Mouse (Mus musculus) neural tube, embryonic 11.5 days (tissue): ENCODE data around the gene Pnpla7. TPM values are rescaled to one million over a fixed set of nuclear protein-coding genes. Genes with fewer than 3 reads are reported as not detected.

Experiments used
- ATAC-seq: fragments of 200-750 bp; cut with Nextera tagmentation; 2 replicates; pipeline ENCODE4 v1.8.0; 2017; ENCODE audit warnings: moderate number of reproducible peaks, mild to moderate bottlenecking, moderate TSS enrichment, moderate library complexity; ENCODE audit not compliant: insufficient read depth, low FRiP score, low TSS enrichment
- DNase-seq: peaks from one replicate; pipeline ENCODE4 v3.0.0-alpha.2; 2015; ENCODE audit warnings: low spot score
- H3K27ac ChIP-seq: fragments of 300-500 bp; sonication (generic); 2 replicates; pipeline ENCODE4 v1.5.1; 2014; ENCODE audit warnings: low read depth, mild to moderate bottlenecking, low read length
- H3K27me3 ChIP-seq: fragments of 300-500 bp; sonication (generic); 2 replicates; pipeline ENCODE4 v1.6.1; 2014; ENCODE audit warnings: mild to moderate bottlenecking, low read length, mixed read lengths; ENCODE audit not compliant: control insufficient read depth, insufficient read depth
- H3K36me3 ChIP-seq: fragments of 300-500 bp; sonication (generic); 2 replicates; pipeline ENCODE4 v1.6.1; 2014; ENCODE audit warnings: mild to moderate bottlenecking, low read length, moderate library complexity, mixed read lengths; ENCODE audit not compliant: control insufficient read depth, insufficient read depth
- H3K4me1 ChIP-seq: fragments of 300-500 bp; sonication (generic); 2 replicates; pipeline ENCODE4 v1.6.1; 2014; ENCODE audit warnings: low read length, mixed read lengths; ENCODE audit not compliant: control insufficient read depth, insufficient read depth
- H3K4me2 ChIP-seq: fragments of 300-500 bp; sonication (generic); 2 replicates; pipeline ENCODE4 v1.6.1; 2014; ENCODE audit warnings: low read depth, mild to moderate bottlenecking, moderate library complexity
- H3K4me3 ChIP-seq: fragments of 300-500 bp; sonication (generic); 2 replicates; pipeline ENCODE4 v1.5.1; 2014; ENCODE audit warnings: low read depth, low read length
- H3K9ac ChIP-seq: fragments of 300-500 bp; sonication (generic); 2 replicates; pipeline ENCODE4 v1.6.1; 2014; ENCODE audit warnings: mild to moderate bottlenecking, low read length
- H3K9me3 ChIP-seq: fragments of 300-500 bp; sonication (generic); 2 replicates; pipeline ENCODE4 v1.6.1; 2016; ENCODE audit warnings: low read length; ENCODE audit not compliant: control insufficient read depth
- WGBS: fragments of 180-500 bp; shearing (Covaris S2); extraction: QIAGEN DNeasy Blood & Tissue Kit; methylation state at CpG from one replicate; pipeline ENCODE4 v1.1.7; 2014; 5-methylcytosine and 5-hydroxymethylcytosine counted together
- polyA plus RNA-seq: library from polyadenylated mRNA; unstranded; fragments of >200 nt; fragmentation: Nextera tagmentation; extraction: Ambion mirVana; gene quantifications from 2 replicates; pipeline ENCODE4 v1.2.1, GENCODE M21; 2014

Pnpla7 gene
- polyA plus RNA-seq, 1 experiment from 2014 or later: 4.3 TPM

DNA sequence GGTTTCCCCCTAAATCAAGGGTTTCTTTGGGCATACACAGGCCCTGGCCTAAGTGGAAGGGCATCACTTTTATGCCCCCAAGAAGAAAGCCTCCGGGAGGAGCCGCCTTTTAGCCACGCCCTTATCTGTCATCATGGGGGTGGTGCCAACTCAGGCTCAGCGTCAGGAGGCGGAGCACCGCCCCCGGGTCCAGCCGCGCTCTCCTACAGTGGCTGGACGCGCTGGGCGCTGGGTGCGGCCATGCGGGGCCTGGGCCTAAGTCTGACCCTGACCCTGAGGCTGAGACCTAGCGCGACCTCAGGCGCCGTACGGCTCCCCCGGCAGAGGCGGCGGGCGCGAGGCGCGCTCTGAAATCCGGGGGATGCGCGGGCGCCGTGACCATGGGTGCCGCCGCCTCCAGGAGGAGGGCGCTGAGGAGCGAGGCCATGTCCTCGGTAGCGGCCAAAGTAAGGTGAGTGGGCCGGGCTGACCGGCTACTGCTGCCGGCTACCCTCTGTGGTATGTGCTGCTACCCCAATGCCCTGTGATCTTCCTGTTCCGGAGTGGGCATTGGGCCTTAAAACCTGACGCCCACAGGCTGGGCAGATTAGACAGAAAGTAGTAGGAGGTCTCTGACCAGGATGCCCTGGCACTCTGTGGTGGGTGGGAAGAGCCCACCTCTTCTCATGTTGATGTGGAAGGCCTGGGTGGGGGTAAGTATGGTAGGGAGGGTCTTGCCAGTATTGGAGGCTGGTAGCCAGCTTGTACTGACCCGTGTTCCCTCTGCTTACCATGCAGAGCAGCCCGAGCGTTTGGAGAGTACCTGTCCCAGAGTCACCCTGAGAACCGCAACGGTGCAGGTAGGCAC lies 78.6 kb downstream of the Pnpla7 start, which contains the start of gene Nsmf:
Gene Nsmf (plus strand): TSS at position 135 of the 847 bp plus-strand sequence.
- 8% methylated on average over 45 of the region's 47 CpGs for WGBS
- no peak within 1 kb of the TSS for H3K27ac ChIP-seq

DNA sequence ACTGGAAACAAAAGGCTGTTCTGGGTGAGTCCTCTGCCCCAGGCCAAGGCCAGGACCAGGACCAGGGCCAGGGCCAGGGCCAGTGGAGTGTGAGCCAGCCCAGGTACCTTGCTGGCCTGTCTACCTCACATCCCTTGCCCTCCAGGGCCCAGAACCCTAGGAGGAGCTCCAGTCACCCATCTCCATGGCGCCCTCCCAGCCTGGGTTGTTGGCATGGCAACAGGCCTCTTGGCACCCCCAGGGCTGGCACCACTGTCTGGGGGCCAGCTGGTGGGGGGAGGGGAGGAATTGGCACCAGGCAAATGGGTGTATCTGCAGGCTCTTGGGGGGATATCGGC lies 79.2 kb downstream of the Pnpla7 start:
- WGBS: 64% methylated on average over 2 of the region's 2 CpGs
- Histone ChIP-seq H3K4me1 (peaks cover 6% of the 10 kb centered on the region), H3K36me3 (0 out of 2 replicates have a peak, but pooled peaks cover 2% of the 10 kb centered on the region), H3K4me3 (peak overlapping the region; percentile 77), H3K9ac (peak overlapping the region; percentile 83), H3K27ac (no peak overlapping the region), H3K9me3 (no peaks in the 10 kb centered on the region), H3K4me2 (peak overlapping the region; percentile 59), H3K27me3 (no peaks in the 10 kb centered on the region)
- DNase-seq (no peak), ATAC-seq (peak; percentile 22)

More for the DNA sequence above, 78.6 kb downstream of the Pnpla7 start, which contains the start of gene Nsmf:
- Histone ChIP-seq H3K9me3 (no peaks in the 10 kb centered on the region), H3K27me3 (no peaks in the 10 kb centered on the region), H3K36me3 (0 out of 2 replicates have a peak, but pooled peaks cover 2% of the 10 kb centered on the region), H3K9ac (peak within 1 kb of the TSS; percentile 83), H3K4me3 (peak within 1 kb of the TSS; percentile 77), H3K4me2 (peak within 1 kb of the TSS; percentile 59), H3K4me1 (peaks cover 6% of the 10 kb centered on the region)
- ATAC-seq: peak; percentile 92
- DNase-seq: peak; percentile 87

DNA sequence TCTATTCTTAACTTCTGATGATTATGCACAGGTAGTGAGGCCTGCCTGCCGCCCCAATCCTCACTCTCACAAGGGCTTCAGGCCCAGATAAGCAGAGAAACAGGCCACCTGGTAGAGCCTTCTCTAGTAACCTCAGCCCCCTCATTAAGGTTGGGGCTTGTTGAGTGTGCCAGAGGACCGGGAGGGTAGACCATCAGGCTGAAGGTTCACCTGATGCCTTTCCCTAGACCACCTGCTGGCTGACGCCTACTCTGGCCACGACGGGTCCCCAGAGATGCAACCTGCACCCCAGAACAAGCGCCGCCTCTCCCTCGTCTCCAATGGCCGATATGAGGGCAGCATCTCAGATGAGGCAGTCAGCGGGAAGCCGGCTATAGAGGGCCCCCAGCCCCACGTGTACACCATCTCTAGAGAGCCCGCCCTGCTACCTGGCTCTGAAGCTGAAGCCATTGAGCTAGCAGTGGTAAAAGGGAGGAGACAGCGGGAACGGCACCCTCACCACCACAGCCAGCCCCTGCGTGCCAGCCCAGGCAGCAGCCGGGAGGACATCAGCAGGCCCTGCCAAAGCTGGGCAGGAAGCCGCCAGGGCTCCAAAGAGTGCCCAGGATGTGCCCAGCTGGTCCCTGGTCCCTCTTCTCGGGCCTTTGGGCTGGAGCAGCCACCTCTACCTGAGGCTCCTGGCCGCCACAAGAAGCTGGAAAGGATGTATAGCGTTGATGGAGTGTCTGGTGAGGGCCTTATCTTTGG lies 79.7 kb downstream of the Pnpla7 start:
- no peak overlapping the region for H3K9ac ChIP-seq
- WGBS: 91% methylated on average over 21 of the region's 21 CpGs
- no peak for ATAC-seq

DNA sequence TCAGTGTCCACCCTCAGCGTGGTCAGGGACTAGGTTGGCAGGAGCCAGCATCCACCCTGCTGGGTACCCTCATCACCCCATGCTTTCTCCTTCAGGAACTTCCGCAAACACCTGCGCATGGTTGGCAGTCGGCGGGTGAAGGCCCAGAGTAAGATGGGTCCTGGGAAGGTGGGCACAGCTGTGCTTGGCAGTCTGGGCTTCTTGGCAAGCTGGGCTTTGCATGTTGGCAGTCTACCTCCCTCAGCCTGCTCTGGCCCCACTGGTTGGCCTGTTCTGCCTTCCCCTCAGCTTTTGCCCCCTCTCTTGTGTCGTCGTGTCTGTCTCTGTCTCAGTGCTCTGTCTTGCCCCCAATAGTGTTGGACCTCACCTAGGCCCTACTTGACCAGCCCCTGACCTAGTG lies 83.1 kb downstream of the Pnpla7 start:
- no peak overlapping the region for H3K4me3 ChIP-seq
- no peak overlapping the region for H3K9ac ChIP-seq
- H3K36me3 ChIP-seq: peaks cover 5% of the 10 kb centered on the region; the same call in 1 of the 2 replicates
- no peaks in the 10 kb centered on the region for H3K27me3 ChIP-seq
- no peak for DNase-seq
- no peak overlapping the region for H3K4me2 ChIP-seq
- H3K27ac ChIP-seq: no peak overlapping the region
- H3K4me1 ChIP-seq: peaks cover 6% of the 10 kb centered on the region
- H3K9me3 ChIP-seq: no peaks in the 10 kb centered on the region
- ATAC-seq: no peak
- WGBS: 90% methylated on average over 7 of the region's 7 CpGs

More for the DNA sequence above, 79.7 kb downstream of the Pnpla7 start:
- H3K27ac ChIP-seq: no peak overlapping the region
- H3K36me3 ChIP-seq: 0 out of 2 replicates have a peak, but pooled peaks cover 2% of the 10 kb centered on the region
- no peak for DNase-seq
- H3K9me3 ChIP-seq: no peaks in the 10 kb centered on the region
- H3K4me2 ChIP-seq: peak overlapping the region; percentile 59
- peaks cover 6% of the 10 kb centered on the region for H3K4me1 ChIP-seq
- no peaks in the 10 kb centered on the region for H3K27me3 ChIP-seq
- H3K4me3 ChIP-seq: no peak overlapping the region

DNA sequence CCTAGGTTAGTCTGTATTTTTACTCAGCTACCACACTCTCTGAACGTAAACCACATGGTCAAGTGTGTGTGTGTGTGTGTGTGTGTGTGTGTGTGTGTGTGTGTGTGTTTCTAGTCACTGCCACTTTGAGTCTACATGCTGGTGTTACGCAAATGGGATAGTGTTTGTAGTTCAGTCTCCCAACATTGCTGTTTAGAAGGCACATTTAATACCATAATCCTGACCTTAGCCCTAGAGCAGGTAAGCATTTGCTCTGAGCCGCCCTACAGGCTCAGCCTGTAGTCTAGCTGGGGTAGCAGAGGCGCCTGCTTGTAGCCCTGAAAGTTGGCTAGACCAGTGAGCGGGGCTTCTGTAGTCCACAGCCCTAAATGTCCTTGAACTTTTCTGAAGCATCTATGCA lies 87.7 kb downstream of the Pnpla7 start:
- no peaks in the 10 kb centered on the region for H3K27me3 ChIP-seq
- no peak overlapping the region for H3K9ac ChIP-seq
- no peak overlapping the region for H3K4me3 ChIP-seq
- 91% methylated on average over 5 of the region's 5 CpGs for WGBS
- no peak overlapping the region for H3K4me2 ChIP-seq
- no peak overlapping the region for H3K27ac ChIP-seq
- no peak for ATAC-seq
- DNase-seq: no peak
- H3K36me3 ChIP-seq: peaks cover 3% of the 10 kb centered on the region; the same call in 1 of the 2 replicates
- no peaks in the 10 kb centered on the region for H3K4me1 ChIP-seq
- H3K9me3 ChIP-seq: no peaks in the 10 kb centered on the region

DNA sequence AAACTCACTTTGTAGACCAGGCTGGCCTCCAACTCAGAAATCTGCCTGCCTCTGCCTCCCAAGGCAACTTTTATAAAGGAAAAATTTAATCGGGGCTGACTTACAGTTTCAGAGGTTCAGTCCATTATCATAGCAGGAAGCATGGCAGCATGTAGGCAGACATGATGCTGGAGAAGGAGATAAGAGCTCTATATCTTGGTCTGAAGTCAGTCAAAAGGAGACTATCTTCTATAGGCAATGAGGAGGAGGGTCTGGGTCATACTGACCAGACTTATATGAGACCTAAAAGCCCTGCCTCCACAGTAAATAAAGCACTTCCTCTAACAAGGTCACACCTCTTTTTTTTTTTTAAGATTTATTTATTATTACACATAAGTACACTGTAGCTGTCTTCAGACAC lies 88.5 kb downstream of the Pnpla7 start:
- no peak overlapping the region for H3K4me2 ChIP-seq
- no peaks in the 10 kb centered on the region for H3K9me3 ChIP-seq
- no peaks in the 10 kb centered on the region for H3K27me3 ChIP-seq
- DNase-seq: no peak
- H3K4me1 ChIP-seq: no peaks in the 10 kb centered on the region
- 88% methylated on average over 1 of the region's 1 CpGs for WGBS
- no peak overlapping the region for H3K4me3 ChIP-seq
- no peak overlapping the region for H3K27ac ChIP-seq
- H3K9ac ChIP-seq: no peak overlapping the region
- no peak for ATAC-seq
- peaks cover 3% of the 10 kb centered on the region; the same call in 1 of the 2 replicates for H3K36me3 ChIP-seq

DNA sequence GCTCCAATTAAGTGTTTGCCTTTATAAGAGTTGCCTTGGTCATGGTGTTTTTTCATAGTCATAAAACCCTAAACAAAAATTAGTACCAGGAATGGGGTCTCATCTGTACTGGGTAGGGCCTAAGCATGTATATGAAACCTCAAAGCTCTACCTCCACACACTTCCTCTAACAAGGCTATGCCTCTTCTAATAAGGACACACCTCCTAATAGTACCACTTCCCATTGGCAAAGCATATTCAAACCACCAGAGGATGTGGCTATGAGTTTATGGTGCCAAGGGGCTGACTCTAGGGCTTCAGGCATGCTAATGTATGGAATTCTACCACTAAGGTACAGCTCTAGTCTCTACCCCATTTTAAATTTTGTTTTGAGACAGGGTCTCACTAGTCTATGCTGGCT lies 89.7 kb downstream of the Pnpla7 start:
- DNase-seq (no peak), ATAC-seq (no peak)
- Histone ChIP-seq H3K27ac (no peak overlapping the region), H3K9ac (no peak overlapping the region), H3K9me3 (no peaks in the 10 kb centered on the region), H3K4me1 (no peaks in the 10 kb centered on the region), H3K4me2 (no peak overlapping the region), H3K36me3 (peaks cover 3% of the 10 kb centered on the region; the same call in 1 of the 2 replicates), H3K4me3 (no peak overlapping the region), H3K27me3 (no peaks in the 10 kb centered on the region)

DNA sequence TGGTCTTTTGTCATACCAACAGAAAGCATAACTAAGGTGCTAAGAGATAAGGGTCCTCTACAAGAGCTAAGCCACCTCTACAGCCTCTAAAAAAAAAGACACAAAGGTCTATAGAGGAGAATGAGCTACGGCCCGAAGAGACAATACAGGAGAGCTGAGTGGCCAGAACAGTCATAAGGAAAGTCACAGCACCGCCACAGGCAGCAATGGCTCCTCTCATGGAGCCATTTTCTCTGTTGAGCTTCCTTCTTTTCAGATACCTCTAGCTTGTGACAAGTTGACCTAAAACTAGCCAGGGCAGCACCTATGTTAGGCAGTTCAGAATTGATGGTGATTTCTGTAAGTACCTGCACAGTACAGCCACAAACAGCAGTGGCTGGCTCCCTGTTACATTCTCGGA lies 90.7 kb downstream of the Pnpla7 start:
- Histone ChIP-seq H3K27ac (no peak overlapping the region), H3K4me3 (no peak overlapping the region), H3K36me3 (peaks cover 3% of the 10 kb centered on the region; the same call in 1 of the 2 replicates), H3K4me2 (no peak overlapping the region), H3K9ac (no peak overlapping the region), H3K27me3 (no peaks in the 10 kb centered on the region), H3K9me3 (no peaks in the 10 kb centered on the region), H3K4me1 (no peaks in the 10 kb centered on the region)
- WGBS: 90% methylated on average over 4 of the region's 4 CpGs
- no peak for ATAC-seq
- DNase-seq: no peak
